Mouse (Mus musculus): ENCODE measurements at regions not wholly inside any gene's neighbourhood (a gene's known extent, or its start where the extent isn't known, plus 50 kb on each side); places are given as distances from the start of the nearest gene placed in this dataset.

GRCm38 (mm10) chr5:12927247-12927646 is 198.0 kb upstream of the Sema3a start:
- TF ChIP-seq MAX (IDR thresholded peaks at IDR 0.05) = no peak
- no peak for TF ChIP-seq CTCF (IDR thresholded peaks at IDR 0.05; ENCODE audit: control insufficient read depth, insufficient read depth, insufficient read length)

All from C2C12 (cell line).